Mouse (Mus musculus) kidney, postnatal 0 days (tissue): ENCODE measurements around the gene Irs2. TPM values are rescaled to one million over a fixed set of nuclear protein-coding genes. Genes with fewer than 3 reads are reported as not detected.
A peak's percentile ranks its signal among the peaks of the same experiment; 100 is the strongest.

Experiments
- ATAC-seq: fragments of 200-750 bp; cut with Nextera tagmentation; replicated peaks from 2 replicates; pipeline ENCODE4 v1.8.0; 2017; ENCODE audit warnings: low read depth, moderate number of reproducible peaks, moderate TSS enrichment, moderate library complexity; ENCODE audit not compliant: low FRiP score
- DNase-seq: peaks from one replicate; pipeline ENCODE4 v3.0.0-alpha.2; 2016; ENCODE audit warnings: low spot score
- H3K27ac ChIP-seq: fragments of 300-500 bp; sonication (generic); 2 replicates; pipeline ENCODE4 v1.5.1; 2014; ENCODE audit warnings: mild to moderate bottlenecking
- H3K27me3 ChIP-seq: fragments of 300-500 bp; sonication (generic); 2 replicates; pipeline ENCODE4 v1.6.1; 2014; ENCODE audit warnings: low read length, mixed read lengths; ENCODE audit not compliant: insufficient read depth
- H3K36me3 ChIP-seq: fragments of 300-500 bp; sonication (generic); 2 replicates; pipeline ENCODE4 v1.6.1; 2014; ENCODE audit warnings: low read length, mixed read lengths; ENCODE audit not compliant: insufficient read depth
- H3K4me1 ChIP-seq: fragments of 300-500 bp; sonication (generic); replicated peaks from 2 replicates; pipeline ENCODE4 v1.6.1; 2014; ENCODE audit warnings: antibody characterized with exemption, low read length, mixed read lengths; ENCODE audit not compliant: insufficient read depth
- H3K4me2 ChIP-seq: fragments of 300-500 bp; sonication (generic); 2 replicates; pipeline ENCODE4 v1.6.1; 2014; ENCODE audit warnings: mild to moderate bottlenecking, low read length, moderate library complexity, mixed read lengths
- H3K4me3 ChIP-seq: fragments of 300-500 bp; sonication (generic); replicated peaks from 2 replicates; pipeline ENCODE4 v1.5.1; 2014; ENCODE audit warnings: low read depth, low read length
- H3K9ac ChIP-seq: fragments of 300-500 bp; sonication (generic); 2 replicates; pipeline ENCODE4 v1.6.1; 2014; ENCODE audit warnings: low read depth, low read length
- H3K9me3 ChIP-seq: fragments of 300-500 bp; sonication (generic); replicated peaks from 2 replicates; pipeline ENCODE4 v1.6.1; 2016; ENCODE audit warnings: low read length, inconsistent platforms, mixed read lengths
- CTCF ChIP-seq: IDR thresholded peaks from 2 replicates; pipeline ENCODE4 v1.5.1; 2016; ENCODE audit warnings: antibody characterized with exemption, low read depth, mild to moderate bottlenecking, moderate library complexity
- WGBS: fragments of 180-500 bp; shearing (Covaris S2); extraction: QIAGEN DNeasy Blood & Tissue Kit; methylation state at CpG from one replicate; pipeline ENCODE4 v1.1.7; 2014; 5-methylcytosine and 5-hydroxymethylcytosine counted together
- polyA plus RNA-seq: library from polyadenylated mRNA; unstranded; fragments of >200 nt; fragmentation: Nextera tagmentation; extraction: Ambion mirVana; gene quantifications from 2 replicates; pipeline ENCODE4 v1.2.1, GENCODE M21; 2015

Gene Irs2
- polyA plus RNA-seq, 1 experiment from 2014 or later: 8.5 TPM

- Histone ChIP-seq H3K4me2 (no peak overlapping the region), H3K36me3 (no peaks in the 10 kb centered on the region), H3K27ac (0 out of 2 replicates have a peak overlapping the region, but pooled peaks have one; percentile 31), H3K9me3 (no peaks in the 10 kb centered on the region), H3K27me3 (no peaks in the 10 kb centered on the region), H3K4me3 (no peak overlapping the region), H3K9ac (no peak overlapping the region), H3K4me1 (peaks cover 38% of the 10 kb centered on the region)
- WGBS: 19% methylated on average over 2 of the region's 2 CpGs
- peak; percentile 43; the same call in 1 of the 2 replicates for ATAC-seq
- DNase-seq: peak; percentile 63
- TF ChIP-seq CTCF: no peak
Observed at GRCm38 (mm10) chr8:10974659-10975058, 33.6 kb downstream of the Irs2 start.

DNA sequence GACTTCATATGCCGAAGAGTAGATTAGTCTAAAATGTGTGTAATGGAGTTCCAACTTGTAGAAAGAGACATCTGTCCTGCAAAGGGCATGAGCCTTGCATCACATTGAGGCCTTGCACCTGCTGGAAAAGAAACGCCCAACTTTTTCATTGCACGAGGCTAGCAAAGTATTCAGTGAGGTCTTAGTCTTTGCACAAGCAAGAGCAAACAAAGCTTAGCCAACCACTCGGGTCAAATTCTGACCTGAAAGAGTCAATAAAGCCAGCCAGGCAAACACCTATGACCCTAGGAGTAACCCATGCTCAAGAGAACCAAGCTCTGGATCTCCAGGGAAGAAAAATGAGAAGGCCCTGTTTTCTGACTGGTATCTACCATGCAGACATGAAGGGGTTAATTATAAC, 34.1 kb downstream of the Irs2 start:
- Histone ChIP-seq H3K4me3 (no peak overlapping the region), H3K4me2 (no peak overlapping the region), H3K27ac (no peak overlapping the region), H3K9me3 (no peaks in the 10 kb centered on the region), H3K27me3 (no peaks in the 10 kb centered on the region), H3K4me1 (peaks cover 38% of the 10 kb centered on the region), H3K36me3 (no peaks in the 10 kb centered on the region), H3K9ac (no peak overlapping the region)
- DNase-seq: no peak
- no peak for TF ChIP-seq CTCF
- 74% methylated on average over 4 of the region's 4 CpGs for WGBS
- ATAC-seq: no peak

GRCm38 (mm10) chr8:10972851-10973452, 35.3 kb downstream of the Irs2 start:
- no peaks in the 10 kb centered on the region for H3K9me3 ChIP-seq
- peaks cover 29% of the 10 kb centered on the region for H3K4me1 ChIP-seq
- ATAC-seq (no peak), DNase-seq (no peak)
- no peak overlapping the region for H3K4me3 ChIP-seq
- no peak overlapping the region for H3K4me2 ChIP-seq
- 25% methylated on average over 9 of the region's 9 CpGs for WGBS
- no peak for TF ChIP-seq CTCF
- H3K36me3 ChIP-seq: no peaks in the 10 kb centered on the region
- no peak overlapping the region for H3K9ac ChIP-seq
- H3K27me3 ChIP-seq: no peaks in the 10 kb centered on the region
- 0 out of 2 replicates have a peak overlapping the region, but pooled peaks have one; percentile 19 for H3K27ac ChIP-seq

GRCm38 (mm10) chr8:10971984-10972383, 36.3 kb downstream of the Irs2 start:
- Histone ChIP-seq H3K4me2 (no peak overlapping the region), H3K9ac (no peak overlapping the region), H3K9me3 (no peaks in the 10 kb centered on the region), H3K4me3 (no peak overlapping the region), H3K27me3 (no peaks in the 10 kb centered on the region), H3K4me1 (peaks cover 24% of the 10 kb centered on the region), H3K27ac (no peak overlapping the region), H3K36me3 (no peaks in the 10 kb centered on the region)
- no peak for TF ChIP-seq CTCF
- DNase-seq (no peak), ATAC-seq (no peak)
- WGBS: 69% methylated on average over 3 of the region's 3 CpGs

- Histone ChIP-seq H3K27ac (no peak overlapping the region), H3K4me1 (peaks cover 26% of the 10 kb centered on the region), H3K36me3 (no peaks in the 10 kb centered on the region), H3K4me2 (no peak overlapping the region), H3K9ac (no peak overlapping the region), H3K9me3 (no peaks in the 10 kb centered on the region), H3K4me3 (no peak overlapping the region), H3K27me3 (peaks cover 1% of the 10 kb centered on the region; the same call in 1 of the 2 replicates)
- DNase-seq (no peak), ATAC-seq (no peak)
- 59% methylated on average over 5 of the region's 5 CpGs for WGBS
- no peak for TF ChIP-seq CTCF
Observed at GRCm38 (mm10) chr8:10971509-10971908, 36.7 kb downstream of the Irs2 start.

GRCm38 (mm10) chr8:10970496-10971456, 37.5 kb downstream of the Irs2 start:
- no peak for ATAC-seq
- H3K4me2 ChIP-seq: no peak overlapping the region
- DNase-seq: no peak
- H3K9me3 ChIP-seq: no peaks in the 10 kb centered on the region
- no peak for TF ChIP-seq CTCF
- no peak overlapping the region for H3K9ac ChIP-seq
- peaks cover 29% of the 10 kb centered on the region for H3K4me1 ChIP-seq
- H3K36me3 ChIP-seq: no peaks in the 10 kb centered on the region
- H3K27ac ChIP-seq: no peak overlapping the region
- no peak overlapping the region for H3K4me3 ChIP-seq
- peaks cover 3% of the 10 kb centered on the region; the same call in 1 of the 2 replicates for H3K27me3 ChIP-seq
- 70% methylated on average over 13 of the region's 13 CpGs for WGBS
